Mouse (Mus musculus) left cerebral cortex, adult 6 months (tissue): Measurements from ENCODE around the gene Xkr7. TPM values are rescaled to one million over a fixed set of nuclear protein-coding genes. Genes with fewer than 3 reads are reported as not detected.

ENCODE experiments used
- long read RNA-seq, 2 experiments: library from polyadenylated mRNA; unstranded; transcript quantifications; one replicate each; pipeline ENCODE4 v2.0.0; 2019 to 2020
- polyA plus RNA-seq: library from polyadenylated mRNA; unstranded; fragments of <200 nt; fragmentation: Nextera tagmentation; gene quantifications from 2 replicates; pipeline ENCODE4 v1.2.3, GENCODE M21; 2021

Gene Xkr7
- 0.16 and 0.21 TPM in 2 replicates for polyA plus RNA-seq
- long read RNA-seq, experiment 1: 0 reads
- long read RNA-seq, experiment 2: 0 reads

DNA sequence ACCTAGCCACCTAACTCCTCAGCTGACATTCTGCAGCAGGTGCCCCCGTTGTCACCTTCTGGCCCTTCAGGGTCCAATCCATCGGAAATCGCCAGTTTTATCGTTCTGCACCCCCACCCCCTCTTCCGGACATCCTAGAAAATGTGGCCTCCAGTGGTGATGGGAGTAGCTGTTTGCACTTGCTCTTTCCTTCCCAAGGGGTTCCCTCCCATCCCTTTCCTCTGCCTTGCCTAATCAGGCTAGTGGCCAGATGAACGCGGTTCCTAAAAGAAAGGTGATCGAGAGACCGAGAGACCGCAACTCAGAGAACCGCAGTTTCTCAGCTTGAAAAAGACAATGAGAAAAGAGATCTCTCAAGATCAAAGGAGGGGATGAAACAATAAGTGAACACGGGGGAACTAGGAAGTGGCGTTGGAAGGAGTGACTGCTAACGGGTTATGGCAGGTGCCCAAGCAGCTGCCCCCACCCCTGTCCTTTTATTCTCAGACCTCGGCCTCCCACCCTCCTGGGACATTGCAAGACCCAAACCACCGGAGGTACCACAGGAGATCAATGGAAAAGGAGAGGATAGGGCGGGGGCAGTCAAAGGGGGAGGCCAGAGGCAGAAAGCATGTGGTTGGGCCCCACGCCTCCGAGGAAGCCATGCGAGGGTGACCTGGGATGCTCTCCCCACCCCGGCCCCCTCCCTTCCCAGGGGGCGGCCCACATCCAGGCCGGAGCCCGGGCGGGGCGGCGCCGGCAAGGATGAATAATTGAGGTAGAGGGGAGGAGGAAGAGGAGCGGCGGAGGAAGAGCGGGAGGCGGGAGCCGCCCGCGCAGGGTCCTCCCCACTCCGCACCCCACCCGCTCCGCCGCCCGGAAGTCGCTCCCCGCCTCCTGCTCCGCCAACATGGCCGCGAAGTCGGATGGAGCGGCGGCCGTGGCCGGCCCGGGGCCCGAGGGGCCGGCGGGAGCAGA lies at the start of gene Xkr7:
Gene Xkr7 (plus strand): TSS at position 727 of the 957 bp plus-strand sequence.

DNA sequence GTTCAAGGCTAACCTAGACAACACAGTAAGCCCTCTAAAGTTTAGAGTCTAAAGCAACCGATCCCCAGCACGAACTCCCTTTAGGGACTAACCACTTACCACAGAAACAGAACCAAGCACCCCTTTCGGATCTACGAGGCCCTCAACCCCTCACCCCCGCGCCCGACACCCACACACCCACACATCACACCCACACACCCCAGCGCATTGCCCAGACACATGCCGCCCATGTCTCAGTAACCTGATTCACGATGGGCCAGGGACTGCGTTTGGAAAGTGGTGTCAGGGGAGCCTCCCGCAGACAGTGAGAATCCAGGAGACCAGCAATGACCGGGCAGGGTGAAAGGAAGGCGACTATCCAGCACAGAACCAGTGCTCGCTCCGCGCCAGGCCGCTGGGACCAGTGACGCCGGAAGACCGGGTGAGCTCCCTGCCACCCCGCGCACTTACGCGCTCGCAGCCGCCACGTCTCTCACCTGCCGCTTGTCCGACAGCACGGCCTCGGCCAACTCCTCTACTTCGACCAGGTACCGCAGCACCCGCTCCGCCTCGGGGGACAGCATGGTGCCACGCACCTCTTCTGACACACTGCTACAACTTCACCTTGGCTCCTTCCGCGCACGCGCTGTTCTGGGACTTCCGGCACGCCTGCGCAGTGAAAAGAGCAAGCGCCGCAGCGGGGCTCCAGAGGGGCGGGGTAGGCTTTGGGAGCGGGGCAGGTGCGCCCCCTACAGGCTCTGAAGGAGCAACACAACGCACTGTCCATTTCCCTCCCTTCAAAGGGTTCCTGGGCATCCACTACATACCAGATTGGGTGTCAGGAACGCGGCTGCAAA lies 16.7 kb upstream of the Xkr7 start, which contains the start of gene Pdrg1:
Gene Pdrg1 (minus strand): TSS at position 670 of the 836 bp plus-strand sequence.

DNA sequence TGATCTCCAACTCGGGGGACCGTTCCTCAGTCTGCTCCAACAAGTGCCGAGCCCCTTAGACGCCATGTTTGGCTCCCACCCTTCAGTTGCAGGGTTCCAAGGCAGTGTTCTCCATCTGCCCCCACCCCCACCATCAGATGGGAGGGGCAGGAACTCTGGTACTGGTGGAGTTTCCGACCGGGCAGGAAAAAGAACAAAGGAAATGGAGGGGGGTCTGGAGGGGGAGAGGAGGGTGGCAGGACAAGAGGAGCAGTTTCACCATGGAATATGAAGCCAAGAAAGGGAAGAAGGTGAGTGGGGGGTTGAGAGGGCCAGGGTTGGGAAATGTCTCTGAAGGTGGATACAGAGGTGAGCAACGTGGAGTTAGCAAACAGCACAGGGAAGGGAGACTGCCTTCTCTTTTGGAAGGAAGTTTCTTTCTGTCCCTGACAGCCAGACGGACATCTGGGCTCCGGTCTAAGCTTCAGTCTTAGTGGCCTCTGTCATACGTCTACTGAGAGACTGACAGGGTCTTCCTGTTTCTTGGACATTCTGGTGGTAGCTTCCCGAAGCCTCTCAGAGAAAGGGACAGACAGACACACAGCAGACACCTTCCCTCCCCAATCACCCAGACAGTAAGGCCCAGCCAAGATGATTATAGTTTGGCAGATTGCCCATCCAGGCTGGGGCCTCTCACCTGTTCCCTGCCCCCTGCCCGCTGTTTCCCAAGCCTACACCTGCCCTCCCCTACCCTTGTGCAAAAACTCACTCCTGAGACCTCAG lies 34.3 kb downstream of the Xkr7 start, which contains the start of gene Ccm2l:
Gene Ccm2l (plus strand): TSS at position 209 of the 762 bp plus-strand sequence.

Other genes starting within 250 kb of the Xkr7 start
- gene Bcl2l1, start 200.1 kb upstream of the Xkr7 start, polyA plus RNA-seq: 145 and 169 TPM in 2 replicates
- gene Tpx2, start 183.9 kb upstream of the Xkr7 start, polyA plus RNA-seq: 0.74 and 1.2 TPM in 2 replicates
- gene Mylk2, start 120.5 kb upstream of the Xkr7 start, polyA plus RNA-seq: not detected in 2 replicates
- gene Foxs1, start 98.6 kb upstream of the Xkr7 start, polyA plus RNA-seq: 0.68 and 0.96 TPM in 2 replicates
- 13.1 and 17.5 TPM in 2 replicates for gene Dusp15, start 80.2 kb upstream of the Xkr7 start, polyA plus RNA-seq
- gene Ttll9, start 69.4 kb upstream of the Xkr7 start, polyA plus RNA-seq: 0.94 and 0.98 TPM in 2 replicates
- gene Pdrg1, start 16.4 kb upstream of the Xkr7 start, polyA plus RNA-seq: 51.4 and 81.6 TPM in 2 replicates
- 0.26 and 0.44 TPM in 2 replicates for gene Ccm2l, start 34.1 kb downstream of the Xkr7 start, polyA plus RNA-seq
- 1.6 and 2.4 TPM in 2 replicates for gene Hck, start 76.6 kb downstream of the Xkr7 start, polyA plus RNA-seq
- gene Tm9sf4, start 129.5 kb downstream of the Xkr7 start, polyA plus RNA-seq: 53.1 and 56.6 TPM in 2 replicates
- 17.7 and 21.5 TPM in 2 replicates for gene Tspyl3, start 193.6 kb downstream of the Xkr7 start, polyA plus RNA-seq
- gene Plagl2, start 209.6 kb downstream of the Xkr7 start, polyA plus RNA-seq: 1.2 and 1.6 TPM in 2 replicates
- 1.2 and 1.5 TPM in 2 replicates for gene Pofut1, start 209.7 kb downstream of the Xkr7 start, polyA plus RNA-seq